Mouse (Mus musculus) hindbrain, embryonic 15.5 days (tissue): Measurements from ENCODE around the gene Rps11. TPM values are rescaled to one million over a fixed set of nuclear protein-coding genes. Genes with fewer than 3 reads are reported as not detected.
"Not testable (repeated sequence)": the region's sequence is repeated elsewhere in the genome, so short reads cannot be mapped to it uniquely, and the experiment has no call there.

Experiments used
- ATAC-seq: fragments of 200-750 bp; cut with Nextera tagmentation; 2 replicates; pipeline ENCODE4 v1.8.0; 2017; ENCODE audit warnings: low read depth, moderate number of reproducible peaks, moderate TSS enrichment; ENCODE audit not compliant: low FRiP score
- H3K27ac ChIP-seq: fragments of 300-500 bp; sonication (generic); replicated peaks from 2 replicates; pipeline ENCODE4 v1.5.1; 2015; ENCODE audit warnings: mild to moderate bottlenecking, inconsistent platforms
- H3K27me3 ChIP-seq: fragments of 300-500 bp; sonication (generic); 2 replicates; pipeline ENCODE4 v1.6.1; 2015; ENCODE audit warnings: control low read depth, inconsistent platforms
- H3K36me3 ChIP-seq: fragments of 300-500 bp; sonication (generic); 2 replicates; pipeline ENCODE4 v1.6.1; 2015; ENCODE audit warnings: control low read depth, inconsistent platforms
- H3K4me1 ChIP-seq: fragments of 300-500 bp; sonication (generic); replicated peaks from 2 replicates; pipeline ENCODE4 v1.6.1; 2015; ENCODE audit warnings: control low read depth, inconsistent platforms
- H3K4me2 ChIP-seq: fragments of 300-500 bp; sonication (generic); 2 replicates; pipeline ENCODE4 v1.6.1; 2015; ENCODE audit warnings: moderate library complexity, mild to moderate bottlenecking, inconsistent platforms
- H3K4me3 ChIP-seq: fragments of 300-500 bp; sonication (generic); 2 replicates; pipeline ENCODE4 v1.5.1; 2015; ENCODE audit warnings: mild to moderate bottlenecking, inconsistent platforms
- H3K9ac ChIP-seq: fragments of 300-500 bp; sonication (generic); 2 replicates; pipeline ENCODE4 v1.6.1; 2015; ENCODE audit warnings: inconsistent platforms
- H3K9me3 ChIP-seq: fragments of 300-500 bp; sonication (generic); 2 replicates; pipeline ENCODE4 v1.6.1; 2016; ENCODE audit warnings: control low read depth, inconsistent platforms
- WGBS: fragments of 180-500 bp; shearing (Covaris S2); methylation state at CpG from one replicate; pipeline ENCODE4 v1.1.7; 2015; 5-methylcytosine and 5-hydroxymethylcytosine counted together
- polyA plus RNA-seq: library from polyadenylated mRNA; unstranded; fragments of >200 nt; fragmentation: Nextera tagmentation; extraction: Ambion mirVana; gene quantifications from 2 replicates; pipeline ENCODE4 v1.2.1, GENCODE M21; 2015

The Rps11 gene
- polyA plus RNA-seq, 1 experiment from 2014 or later, result 762 TPM

DNA sequence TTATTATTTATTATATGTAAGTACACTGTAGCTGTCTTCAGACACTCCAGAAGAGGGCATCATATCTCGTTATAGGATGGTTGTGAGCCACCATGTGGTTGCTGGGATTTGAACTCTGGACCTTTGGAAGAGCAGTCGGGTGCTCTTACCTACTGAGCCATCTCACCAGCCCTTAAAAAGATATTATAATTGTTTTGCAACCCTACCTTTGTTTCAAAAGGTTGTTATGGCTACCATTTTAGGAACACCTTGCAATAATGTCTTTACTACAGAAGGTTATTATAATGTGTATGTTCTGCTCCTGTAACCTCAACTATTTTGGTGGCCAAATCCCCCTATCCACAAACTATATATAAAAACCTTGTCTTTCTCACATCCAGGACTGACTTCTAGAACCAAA is 28.8 kb upstream of the Rps11 start:
- peak overlapping the region; percentile 83; the same call in 1 of the 2 replicates for H3K4me2 ChIP-seq
- H3K27ac ChIP-seq, result not testable (repeated sequence)

DNA sequence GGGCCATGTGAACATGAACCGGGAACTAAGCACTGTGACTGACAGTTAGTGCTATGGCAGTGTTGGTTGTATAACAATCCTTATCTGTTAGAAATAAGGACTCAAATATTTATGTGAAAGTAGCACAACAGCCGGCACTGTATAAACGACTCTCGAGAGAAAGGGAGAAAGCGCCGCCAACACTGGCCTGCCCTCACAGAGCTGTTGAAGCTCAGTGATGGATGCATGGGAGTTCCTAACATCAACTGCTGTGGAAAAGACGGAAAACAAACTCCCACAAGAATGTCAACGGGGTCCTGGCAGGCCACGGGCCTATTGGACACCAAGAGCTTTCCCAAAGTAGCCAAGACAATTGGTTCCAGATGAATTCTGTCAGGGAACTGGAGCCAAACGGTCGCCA is 27.1 kb upstream of the Rps11 start:
- H3K9me3 ChIP-seq, result no peaks in the 10 kb centered on the region
- H3K4me2 ChIP-seq, result no peak overlapping the region
- peaks cover 18% of the 10 kb centered on the region for H3K4me1 ChIP-seq
- H3K4me3 ChIP-seq, result no peak overlapping the region
- no peaks in the 10 kb centered on the region for H3K27me3 ChIP-seq
- H3K27ac ChIP-seq, result peak overlapping the region; percentile 15; the same call in 1 of the 2 replicates
- WGBS, result 59% methylated on average over 11 of the region's 11 CpGs
- no peaks in the 10 kb centered on the region for H3K36me3 ChIP-seq
- ATAC-seq, result no peak
- no peak overlapping the region for H3K9ac ChIP-seq

More for the DNA sequence above, 28.8 kb upstream of the Rps11 start:
- not testable (repeated sequence) for H3K36me3 ChIP-seq, H3K9me3 ChIP-seq, H3K27me3 ChIP-seq, ATAC-seq, H3K9ac ChIP-seq
- WGBS, result 94% methylated on average over 2 of the region's 2 CpGs
- H3K4me3 ChIP-seq, result peak overlapping the region; percentile 80; the same call in 1 of the 2 replicates
- peaks cover 18% of the 10 kb centered on the region for H3K4me1 ChIP-seq

DNA sequence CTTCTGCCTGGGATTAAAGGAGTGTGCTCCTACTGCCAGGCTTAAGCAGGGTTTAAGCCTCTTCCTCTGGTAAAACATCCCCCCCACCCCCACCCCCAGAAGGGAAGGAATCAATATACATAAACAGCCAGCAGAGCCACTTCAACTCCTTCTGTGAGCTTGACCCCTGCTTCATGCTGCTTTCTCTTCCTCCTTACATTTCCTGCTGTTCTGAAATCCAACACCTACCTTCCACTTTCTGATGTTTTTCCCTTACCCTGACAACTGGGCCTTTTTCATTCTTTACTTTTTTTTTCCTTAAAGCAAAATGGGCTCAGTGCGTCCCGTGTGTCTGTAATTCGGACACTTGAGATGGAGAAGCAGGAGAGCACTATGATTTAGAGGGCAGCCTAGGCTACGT is 26.1 kb upstream of the Rps11 start:
- no peak overlapping the region for H3K27ac ChIP-seq
- H3K4me2 ChIP-seq, result no peak overlapping the region
- peaks cover 12% of the 10 kb centered on the region for H3K4me1 ChIP-seq
- no peak overlapping the region for H3K4me3 ChIP-seq
- WGBS, result 74% methylated on average over 4 of the region's 4 CpGs
- no peaks in the 10 kb centered on the region for H3K27me3 ChIP-seq
- no peaks in the 10 kb centered on the region for H3K9me3 ChIP-seq
- no peak for ATAC-seq
- no peak overlapping the region for H3K9ac ChIP-seq
- H3K36me3 ChIP-seq, result no peaks in the 10 kb centered on the region

DNA sequence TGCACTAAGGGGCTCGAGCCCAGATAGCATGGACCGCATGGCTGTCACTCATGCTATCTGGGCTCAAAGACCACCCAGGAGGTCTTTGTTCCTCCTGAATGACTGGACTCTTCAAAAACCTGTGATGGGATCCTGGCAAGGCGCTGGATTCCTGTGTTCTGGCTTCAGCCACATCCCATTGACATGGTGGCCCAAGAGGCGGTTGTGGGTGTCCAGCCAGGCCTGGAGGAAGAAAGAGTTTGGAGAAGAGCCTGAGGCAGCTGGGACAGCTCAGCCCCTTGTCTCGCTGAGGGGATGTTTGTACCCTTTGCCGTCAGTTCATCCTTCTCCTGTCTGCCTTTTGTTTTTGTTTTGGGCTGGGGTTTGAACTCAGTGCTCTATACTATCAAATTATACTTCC is 25.3 kb upstream of the Rps11 start:
- H3K4me1 ChIP-seq, result peaks cover 7% of the 10 kb centered on the region
- 27% methylated on average over 6 of the region's 6 CpGs for WGBS

DNA sequence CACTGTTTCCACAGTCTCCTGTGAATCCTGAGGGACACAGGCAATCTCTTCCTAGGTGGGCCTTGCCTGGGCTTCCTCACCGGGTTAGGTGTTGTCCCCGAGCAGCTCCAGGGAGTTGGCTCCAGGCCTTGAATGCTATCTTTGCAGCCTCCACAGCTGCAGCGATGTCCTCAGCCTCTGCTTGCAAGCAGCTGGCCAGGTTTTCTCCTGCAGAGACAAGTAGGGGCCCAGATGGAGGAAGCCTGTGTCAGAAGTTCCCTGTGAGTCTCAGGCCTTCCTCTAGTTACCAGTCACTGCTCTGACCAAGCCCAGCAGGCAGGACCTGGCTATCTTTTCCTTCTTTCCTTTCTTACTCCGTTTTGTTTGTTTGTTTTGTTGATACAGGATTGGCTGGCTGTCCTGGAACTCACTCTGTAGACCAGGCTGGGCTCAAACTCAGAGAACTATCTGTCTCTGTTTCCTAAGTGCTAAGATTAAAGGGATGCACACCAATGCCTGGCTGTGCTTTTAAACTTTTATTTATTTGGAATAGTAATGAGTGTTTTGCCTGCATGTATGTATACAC is 24.4 kb upstream of the Rps11 start:
- H3K9ac ChIP-seq, result no peak overlapping the region
- H3K4me2 ChIP-seq, result no peak overlapping the region
- no peaks in the 10 kb centered on the region for H3K27me3 ChIP-seq
- H3K27ac ChIP-seq, result no peak overlapping the region
- no peak overlapping the region for H3K4me3 ChIP-seq
- 0 out of 2 replicates have a peak, but pooled peaks cover 2% of the 10 kb centered on the region for H3K36me3 ChIP-seq
- H3K4me1 ChIP-seq, result peaks cover 4% of the 10 kb centered on the region
- WGBS, result 73% methylated on average over 4 of the region's 4 CpGs
- no peaks in the 10 kb centered on the region for H3K9me3 ChIP-seq
- ATAC-seq, result no peak

More for the DNA sequence above, 25.3 kb upstream of the Rps11 start:
- H3K9me3 ChIP-seq, result no peaks in the 10 kb centered on the region
- H3K4me3 ChIP-seq, result no peak overlapping the region
- H3K4me2 ChIP-seq, result no peak overlapping the region
- ATAC-seq, result no peak
- no peak overlapping the region for H3K27ac ChIP-seq
- no peak overlapping the region for H3K9ac ChIP-seq
- H3K27me3 ChIP-seq, result no peaks in the 10 kb centered on the region
- H3K36me3 ChIP-seq, result 0 out of 2 replicates have a peak, but pooled peaks cover 2% of the 10 kb centered on the region

DNA sequence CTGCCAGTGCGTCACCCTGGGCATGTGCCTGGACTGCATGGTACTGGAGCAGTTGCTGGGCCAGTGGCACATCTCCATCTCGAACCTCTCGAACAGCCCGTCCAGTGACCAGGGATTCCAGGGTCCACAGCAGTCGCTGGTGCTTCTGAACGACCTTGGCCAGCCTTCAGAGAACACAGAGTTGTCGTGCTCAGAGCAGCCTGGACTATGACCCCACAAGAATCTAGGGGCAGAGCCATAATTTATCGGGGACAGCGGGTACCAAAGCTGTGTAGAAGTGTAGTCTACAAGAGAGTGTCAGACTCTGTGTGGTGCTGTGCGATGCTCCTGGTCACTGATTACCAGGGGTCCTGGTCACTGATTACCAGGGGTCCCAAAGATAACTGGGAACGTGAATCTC is 23.7 kb upstream of the Rps11 start:
- 85% methylated on average over 11 of the region's 11 CpGs for WGBS
- no peaks in the 10 kb centered on the region for H3K4me1 ChIP-seq
- H3K4me2 ChIP-seq, result no peak overlapping the region

DNA sequence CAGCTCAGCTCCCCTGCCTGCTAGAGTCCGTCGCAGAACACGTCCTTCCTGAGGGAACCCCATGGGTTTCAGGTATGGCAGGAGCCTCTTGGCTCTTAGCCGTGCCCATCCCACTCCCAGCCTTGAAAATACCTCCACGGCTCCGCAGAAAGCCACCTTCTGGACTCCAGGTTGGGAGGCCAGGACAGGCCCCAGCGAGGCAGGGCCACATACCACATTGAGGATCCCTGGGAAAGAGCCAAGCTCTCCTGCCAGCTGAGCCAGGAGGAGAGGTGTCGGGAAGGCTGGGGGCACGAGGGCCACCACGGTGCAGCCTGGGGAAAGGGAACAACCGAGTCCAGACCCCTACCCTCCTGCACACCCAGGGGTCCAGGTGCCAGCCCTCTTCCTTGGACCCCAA is 23.0 kb upstream of the Rps11 start:
- H3K4me1 ChIP-seq, result no peaks in the 10 kb centered on the region
- H3K27me3 ChIP-seq, result no peaks in the 10 kb centered on the region
- H3K27ac ChIP-seq, result no peak overlapping the region
- H3K4me3 ChIP-seq, result no peak overlapping the region
- 93% methylated on average over 11 of the region's 11 CpGs for WGBS
- no peak overlapping the region for H3K4me2 ChIP-seq
- 0 out of 2 replicates have a peak, but pooled peaks cover 2% of the 10 kb centered on the region for H3K36me3 ChIP-seq
- no peak overlapping the region for H3K9ac ChIP-seq
- ATAC-seq, result no peak
- H3K9me3 ChIP-seq, result no peaks in the 10 kb centered on the region

More for the DNA sequence above, 23.7 kb upstream of the Rps11 start:
- 0 out of 2 replicates have a peak, but pooled peaks cover 2% of the 10 kb centered on the region for H3K36me3 ChIP-seq
- no peaks in the 10 kb centered on the region for H3K9me3 ChIP-seq
- H3K4me3 ChIP-seq, result no peak overlapping the region
- no peak overlapping the region for H3K27ac ChIP-seq
- no peaks in the 10 kb centered on the region for H3K27me3 ChIP-seq
- H3K9ac ChIP-seq, result no peak overlapping the region
- ATAC-seq, result no peak

DNA sequence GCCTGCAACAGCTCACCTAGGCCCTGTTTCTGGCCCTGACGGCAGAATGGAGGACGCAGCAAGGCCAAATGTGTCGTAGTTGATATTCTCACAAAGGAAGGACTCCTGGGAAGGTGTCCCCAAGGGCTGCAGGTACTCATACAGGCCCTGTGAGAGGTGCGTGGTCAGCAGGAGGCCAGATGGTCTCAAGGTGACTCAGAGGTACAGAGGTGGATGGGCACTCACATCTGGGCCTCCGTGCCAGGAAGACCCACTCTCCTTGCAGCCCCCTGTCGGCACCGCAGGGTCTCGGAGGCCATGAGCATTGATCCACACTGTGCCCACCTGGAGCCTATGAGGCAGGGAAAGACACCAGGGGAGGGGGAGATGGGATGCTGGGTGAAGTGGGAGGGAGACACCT is 21.2 kb upstream of the Rps11 start:
- WGBS, result 95% methylated on average over 8 of the region's 8 CpGs
- no peak overlapping the region for H3K4me2 ChIP-seq
- H3K4me1 ChIP-seq, result no peaks in the 10 kb centered on the region
- H3K27me3 ChIP-seq, result no peaks in the 10 kb centered on the region
- ATAC-seq, result no peak
- no peak overlapping the region for H3K4me3 ChIP-seq
- no peak overlapping the region for H3K9ac ChIP-seq
- H3K9me3 ChIP-seq, result no peaks in the 10 kb centered on the region
- no peak overlapping the region for H3K27ac ChIP-seq
- 0 out of 2 replicates have a peak, but pooled peaks cover 2% of the 10 kb centered on the region for H3K36me3 ChIP-seq

DNA sequence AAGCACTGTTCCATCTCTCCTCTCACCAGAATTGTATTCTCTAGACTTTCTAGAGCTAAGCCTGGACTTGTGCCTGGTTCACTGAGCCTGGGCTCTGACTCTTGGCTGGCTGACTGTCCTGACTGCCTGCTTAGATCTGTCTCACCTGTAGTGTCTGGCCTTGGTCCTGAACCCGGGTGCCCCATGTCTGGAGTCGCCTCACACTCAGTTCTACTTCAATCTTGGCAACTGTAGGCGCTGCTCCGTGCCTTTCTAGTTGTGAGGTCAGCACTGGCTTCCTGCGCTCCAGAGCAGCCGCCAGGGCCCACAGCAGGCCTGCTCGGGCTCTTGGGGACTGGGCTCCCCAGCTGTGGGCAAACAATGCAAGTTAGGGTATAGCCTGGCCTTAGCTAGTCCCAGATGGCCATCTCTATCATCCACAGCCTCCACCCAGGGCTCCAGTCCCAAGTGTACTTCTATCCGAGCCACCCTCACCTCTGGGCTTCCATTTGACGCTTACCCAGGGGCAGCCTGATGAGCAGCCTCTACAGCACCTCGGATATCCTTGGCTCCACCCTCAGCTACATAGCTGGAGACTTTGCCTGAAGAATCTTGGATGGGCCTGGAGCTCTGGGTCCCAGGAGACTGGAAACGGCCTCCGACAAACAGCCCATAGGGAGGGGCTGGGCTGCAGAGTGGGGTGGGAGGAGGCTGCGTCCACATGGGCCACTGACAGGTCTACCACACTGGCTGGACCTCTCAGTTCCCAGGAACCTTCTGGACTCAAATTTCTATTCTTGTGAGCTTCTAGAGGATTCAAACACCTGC is 20.3 kb upstream of the Rps11 start:
- Histone ChIP-seq H3K9ac (no peak overlapping the region), H3K36me3 (0 out of 2 replicates have a peak, but pooled peaks cover 2% of the 10 kb centered on the region), H3K9me3 (no peaks in the 10 kb centered on the region), H3K27ac (no peak overlapping the region), H3K27me3 (no peaks in the 10 kb centered on the region), H3K4me2 (no peak overlapping the region), H3K4me1 (no peaks in the 10 kb centered on the region), H3K4me3 (no peak overlapping the region)
- ATAC-seq, result no peak
- 87% methylated on average over 13 of the region's 13 CpGs for WGBS

DNA sequence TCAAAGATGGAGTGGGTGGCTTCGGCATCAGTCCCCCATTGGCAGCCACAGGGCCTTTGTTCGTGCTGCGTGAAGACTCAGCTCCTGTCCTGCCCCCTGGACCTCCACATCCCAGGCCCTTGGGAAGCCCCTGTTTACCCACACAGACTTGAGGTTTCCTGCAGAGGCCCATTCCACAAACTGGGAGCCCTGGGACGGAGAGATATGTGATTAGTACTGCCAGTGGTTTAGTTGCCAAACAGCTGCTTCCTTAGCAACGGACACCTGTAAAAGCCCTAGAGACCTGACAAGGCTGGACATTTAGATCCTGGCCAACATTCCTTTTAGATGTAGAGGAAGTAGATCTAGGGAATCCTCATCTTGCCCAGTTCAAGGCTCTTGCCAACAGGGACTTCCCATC is 17.7 kb upstream of the Rps11 start:
- no peak overlapping the region for H3K9ac ChIP-seq
- no peak for ATAC-seq
- peaks cover 6% of the 10 kb centered on the region; the same call in 1 of the 2 replicates for H3K27me3 ChIP-seq
- H3K36me3 ChIP-seq, result 0 out of 2 replicates have a peak, but pooled peaks cover 2% of the 10 kb centered on the region
- H3K9me3 ChIP-seq, result no peaks in the 10 kb centered on the region
- no peaks in the 10 kb centered on the region for H3K4me1 ChIP-seq
- no peak overlapping the region for H3K4me3 ChIP-seq
- no peak overlapping the region for H3K4me2 ChIP-seq
- H3K27ac ChIP-seq, result no peak overlapping the region
- 90% methylated on average over 5 of the region's 5 CpGs for WGBS

DNA sequence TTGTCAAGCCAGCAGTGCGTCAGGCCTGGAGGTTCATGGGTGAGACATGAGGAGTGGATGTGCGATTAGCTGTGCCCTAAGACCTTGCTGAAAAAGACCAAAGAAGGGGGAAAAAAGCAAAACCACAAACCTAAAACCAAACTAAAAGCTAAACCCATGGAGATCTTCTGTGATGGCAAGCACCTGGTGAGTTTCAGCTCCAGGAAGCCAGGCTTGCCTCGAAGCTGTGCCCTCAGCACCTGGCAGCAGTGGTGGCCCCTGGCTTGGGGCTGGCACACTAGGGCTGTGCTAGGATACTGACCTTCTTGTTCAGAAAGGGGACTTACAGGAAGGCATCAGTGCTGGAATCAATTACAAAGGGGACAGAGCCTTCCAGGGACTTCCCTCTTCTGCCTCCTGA is 17.1 kb upstream of the Rps11 start:
- Histone ChIP-seq H3K9ac (no peak overlapping the region), H3K4me3 (no peak overlapping the region), H3K4me1 (peaks cover 2% of the 10 kb centered on the region; the same call in 1 of the 2 replicates), H3K27me3 (peaks cover 6% of the 10 kb centered on the region; the same call in 1 of the 2 replicates), H3K36me3 (0 out of 2 replicates have a peak, but pooled peaks cover 2% of the 10 kb centered on the region), H3K9me3 (no peaks in the 10 kb centered on the region), H3K4me2 (no peak overlapping the region), H3K27ac (no peak overlapping the region)
- 79% methylated on average over 3 of the region's 3 CpGs for WGBS
- no peak for ATAC-seq
